Mouse (Mus musculus) kidney, adult 11 months (tissue): ENCODE results near the gene Ddx49.
A peak's percentile ranks its signal among the peaks of the same experiment; 100 is the strongest.

ENCODE experiments used
- DNase-seq: peaks from one replicate; pipeline ENCODE4 v3.0.0; 2022

Gene Ddx49

GRCm38 (mm10) chr8:70302358-70302890 lies at the start of gene Ddx49, which contains the start of gene Cope:
Gene Ddx49, minus strand, starts transcription at chr8:70302489.
Gene Cope, plus strand, starts transcription at chr8:70302518.
- DNase-seq, result peak; percentile 93

GRCm38 (mm10) chr8:70352000-70352384 lies 49.7 kb upstream of the Ddx49 start:
- DNase-seq, result no peak

- no peak for DNase-seq
These were observed 49.0 kb upstream of the Ddx49 start for GRCm38 (mm10) chr8:70351035-70351999.

- DNase-seq, result peak; percentile 75
These were observed 45.7 kb upstream of the Ddx49 start for GRCm38 (mm10) chr8:70347860-70348420.

GRCm38 (mm10) chr8:70347443-70347842 lies 45.2 kb upstream of the Ddx49 start:
- DNase-seq, result no peak

GRCm38 (mm10) chr8:70344279-70344678 lies 42.0 kb upstream of the Ddx49 start:
- no peak for DNase-seq

GRCm38 (mm10) chr8:70343696-70344095 lies 41.4 kb upstream of the Ddx49 start:
- DNase-seq, result no peak

- DNase-seq, result no peak
These were observed 40.8 kb upstream of the Ddx49 start for GRCm38 (mm10) chr8:70343076-70343475.

GRCm38 (mm10) chr8:70342007-70342406 lies 39.7 kb upstream of the Ddx49 start:
- no peak for DNase-seq

GRCm38 (mm10) chr8:70340659-70341058 lies 38.4 kb upstream of the Ddx49 start:
- DNase-seq, result no peak

GRCm38 (mm10) chr8:70338931-70339330 lies 36.6 kb upstream of the Ddx49 start:
- no peak for DNase-seq

GRCm38 (mm10) chr8:70332878-70333202 lies 30.6 kb upstream of the Ddx49 start:
- DNase-seq, result no peak

- DNase-seq, result no peak
These were observed 30.0 kb upstream of the Ddx49 start for GRCm38 (mm10) chr8:70332070-70332877.

GRCm38 (mm10) chr8:70331526-70331925 lies 29.2 kb upstream of the Ddx49 start:
- no peak for DNase-seq

- no peak for DNase-seq
These were observed 28.6 kb upstream of the Ddx49 start for GRCm38 (mm10) chr8:70330741-70331364.

GRCm38 (mm10) chr8:70329835-70330740 lies 27.8 kb upstream of the Ddx49 start:
- no peak for DNase-seq

- no peak for DNase-seq
These were observed 27.0 kb upstream of the Ddx49 start, which contains the start of gene Gdf1 for GRCm38 (mm10) chr8:70329124-70329834. Gene Gdf1, plus strand, starts transcription at chr8:70329817.

- no peak for DNase-seq
These were observed 25.2 kb upstream of the Ddx49 start for GRCm38 (mm10) chr8:70327512-70327911.

- no peak for DNase-seq
These were observed 21.4 kb upstream of the Ddx49 start for GRCm38 (mm10) chr8:70323716-70324115.

GRCm38 (mm10) chr8:70317872-70318271 lies 15.6 kb upstream of the Ddx49 start:
- DNase-seq, result no peak
